Mouse (Mus musculus) spleen, adult 18-20 months (tissue): ENCODE data around the gene Tmeff1.
A peak's percentile ranks its signal among the peaks of the same experiment; 100 is the strongest.

Experiments used
- DNase-seq, 2 experiments: peaks; one replicate each; pipeline ENCODE4 v3.0.0; 2022; ENCODE audit warnings: mixed read lengths in 2 of 2

The Tmeff1 gene

GRCm38 (mm10) chr4:48624961-48625360 lies 40.0 kb downstream of the Tmeff1 start:
- no peak for DNase-seq

- DNase-seq: no peak
These were observed 40.9 kb downstream of the Tmeff1 start for GRCm38 (mm10) chr4:48625836-48626235.

GRCm38 (mm10) chr4:48629445-48629844 lies 44.5 kb downstream of the Tmeff1 start:
- DNase-seq: no peak

- no peak for DNase-seq
These were observed 48.6 kb downstream of the Tmeff1 start for GRCm38 (mm10) chr4:48633529-48633928.

GRCm38 (mm10) chr4:48634058-48634457 lies 49.1 kb downstream of the Tmeff1 start:
- DNase-seq: peak in 1 of 2 experiments; percentile 7

- DNase-seq: no peak
These were observed 51.9 kb downstream of the Tmeff1 start for GRCm38 (mm10) chr4:48636831-48637230.

GRCm38 (mm10) chr4:48638132-48638531 lies 53.2 kb downstream of the Tmeff1 start:
- no peak for DNase-seq

- DNase-seq: no peak
These were observed 54.5 kb downstream of the Tmeff1 start for GRCm38 (mm10) chr4:48639503-48639902.

- no peak for DNase-seq
These were observed 58.8 kb downstream of the Tmeff1 start for GRCm38 (mm10) chr4:48643801-48644200.

- no peak for DNase-seq
These were observed 61.2 kb downstream of the Tmeff1 start for GRCm38 (mm10) chr4:48646143-48646542.

- no peak for DNase-seq
These were observed 65.8 kb downstream of the Tmeff1 start for GRCm38 (mm10) chr4:48650617-48651360.

- no peak for DNase-seq
These were observed 69.1 kb downstream of the Tmeff1 start for GRCm38 (mm10) chr4:48654118-48654517.

- DNase-seq: no peak
These were observed 71.6 kb downstream of the Tmeff1 start for GRCm38 (mm10) chr4:48656530-48656929.

GRCm38 (mm10) chr4:48660144-48660543 lies 75.2 kb downstream of the Tmeff1 start:
- DNase-seq: no peak

- DNase-seq: no peak
These were observed 75.9 kb downstream of the Tmeff1 start for GRCm38 (mm10) chr4:48660619-48661575.

- no peak for DNase-seq
These were observed 78.3 kb downstream of the Tmeff1 start, which contains the start of gene Cavin4 for GRCm38 (mm10) chr4:48663271-48663670. Cavin4 (plus strand) TSS chr4:48663514.

- DNase-seq: no peak
These were observed 79.0 kb downstream of the Tmeff1 start for GRCm38 (mm10) chr4:48664021-48664420.

GRCm38 (mm10) chr4:48667279-48667678 lies 82.3 kb downstream of the Tmeff1 start:
- DNase-seq: no peak

GRCm38 (mm10) chr4:48672915-48673314 lies 87.9 kb downstream of the Tmeff1 start:
- no peak for DNase-seq

- DNase-seq: no peak
These were observed 89.4 kb downstream of the Tmeff1 start for GRCm38 (mm10) chr4:48674412-48674811.

GRCm38 (mm10) chr4:48676570-48677185 lies 91.7 kb downstream of the Tmeff1 start:
- no peak for DNase-seq

GRCm38 (mm10) chr4:48677276-48677675 lies 92.3 kb downstream of the Tmeff1 start:
- DNase-seq: no peak

- DNase-seq: no peak
These were observed 92.8 kb downstream of the Tmeff1 start for GRCm38 (mm10) chr4:48677812-48678211.
